Mouse (Mus musculus) lung, adult 2 months (tissue): ENCODE measurements around the gene Gpr37l1. TPM values are rescaled to one million over a fixed set of nuclear protein-coding genes. Genes with fewer than 3 reads are reported as not detected.
"Not testable (repeated sequence)": the region's sequence is repeated elsewhere in the genome, so short reads cannot be mapped to it uniquely, and the experiment has no call there.

Experiments used
- DNase-seq: peaks from one replicate; pipeline ENCODE4 v3.0.0; 2022
- H3K4me1 ChIP-seq: fragments of 200-500 bp; 2 replicates; pipeline ENCODE4 v1.6.1; 2011; ENCODE audit warnings: low read length; ENCODE audit not compliant: control insufficient read depth, insufficient read depth
- H3K4me3 ChIP-seq: fragments of 200-500 bp; replicated peaks from 2 replicates; pipeline ENCODE3; 2011; ENCODE audit warnings: low read depth, mild to moderate bottlenecking, control low read depth, low read length; ENCODE audit errors: extremely low read depth
- CTCF ChIP-seq: fragments of 200-500 bp; IDR thresholded peaks from 2 replicates; pipeline ENCODE4 v1.5.1; 2011; ENCODE audit warnings: mild to moderate bottlenecking, low read length, control low read depth; ENCODE audit not compliant: insufficient read depth
- POLR2A ChIP-seq: fragments of 200-500 bp; IDR thresholded peaks from 2 replicates; pipeline ENCODE4 v1.6.1; 2011; ENCODE audit warnings: low read depth, mild to moderate bottlenecking, control low read depth, low read length, borderline replicate concordance; ENCODE audit errors: extremely low read depth
- WGBS: fragments of 180-500 bp; shearing (Covaris S2); methylation state at CpG from one replicate; pipeline ENCODE4 v1.1.7; 2018; 5-methylcytosine and 5-hydroxymethylcytosine counted together
- polyA plus RNA-seq: library from polyadenylated mRNA; depleted of rRNA; stranded (reverse); fragments of >200 nt; gene quantifications from 2 replicates; pipeline ENCODE4 v1.2.3, GENCODE M21; 2012; rRNA removed

Gpr37l1 gene
- polyA plus RNA-seq, 1 experiment = 2.0 TPM

- WGBS = 61% methylated on average over 9 of the region's 9 CpGs
- no peak for DNase-seq
- Histone ChIP-seq H3K4me3 (no peak overlapping the region), H3K4me1 (peaks cover 9% of the 10 kb centered on the region)
- TF ChIP-seq CTCF = no peak
- TF ChIP-seq POLR2A = no peak
Measured at GRCm38 (mm10) chr1:135128986-135129385, 38.5 kb downstream of the Gpr37l1 start.

- H3K4me1 ChIP-seq = peaks cover 9% of the 10 kb centered on the region
- H3K4me3 ChIP-seq = no peak overlapping the region
- DNase-seq = no peak
- WGBS = 50% methylated on average over 6 of the region's 6 CpGs
- no peak for TF ChIP-seq CTCF
- no peak for TF ChIP-seq POLR2A
Measured at GRCm38 (mm10) chr1:135128011-135128441, 39.5 kb downstream of the Gpr37l1 start.

GRCm38 (mm10) chr1:135126443-135127027 lies 40.9 kb downstream of the Gpr37l1 start:
- no peak for DNase-seq
- 54% methylated on average over 4 of the region's 4 CpGs for WGBS
- H3K4me1 ChIP-seq = peaks cover 3% of the 10 kb centered on the region
- TF ChIP-seq CTCF = no peak
- H3K4me3 ChIP-seq = no peak overlapping the region

- WGBS = 45% methylated on average over 8 of the region's 8 CpGs
Measured at GRCm38 (mm10) chr1:135125990-135126389, 41.5 kb downstream of the Gpr37l1 start.

GRCm38 (mm10) chr1:135124573-135125363 lies 42.7 kb downstream of the Gpr37l1 start:
- 93% methylated on average over 8 of the region's 8 CpGs for WGBS
- no peak for DNase-seq
- Histone ChIP-seq H3K4me1 (no peaks in the 10 kb centered on the region), H3K4me3 (no peak overlapping the region)
- no peak for TF ChIP-seq CTCF
- no peak for TF ChIP-seq POLR2A

More at GRCm38 (mm10) chr1:135125990-135126389, 41.5 kb downstream of the Gpr37l1 start:
- no peak for DNase-seq
- no peaks in the 10 kb centered on the region; the same call in 1 of the 2 replicates for H3K4me1 ChIP-seq
- H3K4me3 ChIP-seq = no peak overlapping the region
- TF ChIP-seq CTCF (no peak), POLR2A (no peak)

- Histone ChIP-seq H3K4me1 (no peaks in the 10 kb centered on the region), H3K4me3 (no peak overlapping the region)
- DNase-seq = peak; percentile 36
- no peak for TF ChIP-seq POLR2A
- TF ChIP-seq CTCF = peak; percentile 90
- WGBS = 7% methylated on average over 8 of the region's 8 CpGs
Measured at GRCm38 (mm10) chr1:135112661-135113060, 54.8 kb downstream of the Gpr37l1 start.

GRCm38 (mm10) chr1:135111271-135111670 lies 56.2 kb downstream of the Gpr37l1 start:
- DNase-seq, H3K4me3 ChIP-seq, H3K4me1 ChIP-seq: not testable (repeated sequence)
- WGBS = 54% methylated on average over 5 of the region's 5 CpGs

Other genes with a start within 250 kb of the Gpr37l1 start
- gene Ppp1r12b, start 211.7 kb downstream of the Gpr37l1 start, polyA plus RNA-seq = 10.9 and 18.6 TPM in 2 replicates
- gene Ube2t, start 205.1 kb downstream of the Gpr37l1 start, polyA plus RNA-seq = 0.77 and 1.1 TPM in 2 replicates
- gene Lgr6, start 62.4 kb downstream of the Gpr37l1 start, polyA plus RNA-seq = 4.1 and 4.7 TPM in 2 replicates
- 6.9 and 7.3 TPM in 2 replicates for gene Ptpn7, start 35.0 kb downstream of the Gpr37l1 start, polyA plus RNA-seq
- 66.5 and 84.7 TPM in 2 replicates for gene Arl8a, start 20.9 kb downstream of the Gpr37l1 start, polyA plus RNA-seq
- 19.2 and 19.5 TPM in 2 replicates for gene Elf3, start 90.9 kb upstream of the Gpr37l1 start, polyA plus RNA-seq
- 34.5 and 38.1 TPM in 2 replicates for gene Rnpep, start 116.4 kb upstream of the Gpr37l1 start, polyA plus RNA-seq
- gene Timm17a, start 146.1 kb upstream of the Gpr37l1 start, polyA plus RNA-seq = 29.6 and 51.9 TPM in 2 replicates
- 9.3 and 12.9 TPM in 2 replicates for gene Lmod1, start 157.1 kb upstream of the Gpr37l1 start, polyA plus RNA-seq
- 14.0 and 16.7 TPM in 2 replicates for gene Shisa4, start 207.6 kb upstream of the Gpr37l1 start, polyA plus RNA-seq